Mouse (Mus musculus) embryo, embryonic 10 days (tissue): ENCODE measurements around the gene Smc6.
A peak's percentile ranks its signal among the peaks of the same experiment; 100 is the strongest.

Experiments
- DNase-seq: peaks from one replicate; pipeline ENCODE4 v3.0.0-alpha.2; 2015; ENCODE audit warnings: low spot score

The Smc6 gene

DNA sequence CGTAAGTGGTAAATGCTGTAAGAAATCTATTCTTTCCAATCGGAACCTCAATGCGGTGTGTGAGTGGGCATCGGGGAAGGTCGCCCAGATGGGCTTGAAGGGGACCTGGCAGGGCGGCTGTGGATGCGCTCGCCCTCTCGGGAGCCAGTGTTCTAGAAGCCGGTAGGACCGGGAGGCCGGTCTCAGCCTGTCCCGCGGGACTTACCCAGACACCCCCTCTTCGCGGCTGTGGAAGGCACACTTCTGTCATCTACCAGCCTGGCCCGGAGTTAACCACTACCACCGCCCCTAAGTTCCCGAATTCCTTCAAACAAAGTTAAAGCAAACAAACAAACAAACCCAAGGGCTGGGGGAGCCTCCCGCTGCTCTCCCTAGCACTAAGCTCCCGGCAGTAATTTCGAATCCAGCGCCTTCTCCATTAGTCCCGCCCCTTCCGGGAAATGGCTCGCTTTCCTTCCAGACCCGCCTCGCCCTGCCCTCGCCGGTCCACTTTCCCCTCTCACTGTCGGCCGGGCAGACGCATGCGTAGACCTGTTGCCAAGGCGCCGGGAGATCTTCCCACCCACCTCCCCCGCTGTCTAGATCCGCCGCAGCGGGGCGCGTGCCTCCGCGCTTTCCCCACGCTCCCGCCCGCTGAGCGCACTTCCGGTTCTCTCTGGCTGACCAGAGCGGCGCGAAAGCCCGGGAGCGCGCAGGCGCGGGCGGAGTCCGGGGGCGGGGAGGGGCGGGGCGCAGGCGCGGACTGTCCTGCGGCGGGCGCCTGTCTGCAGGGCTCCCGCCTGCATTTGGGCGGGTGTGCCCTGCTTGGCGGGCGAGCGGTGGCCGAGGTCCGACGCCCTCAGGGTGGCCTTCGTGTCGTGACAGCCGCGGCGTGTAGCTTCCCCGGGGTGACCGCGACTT lies at the start of gene Smc6, which contains the start of gene Gen1:
Smc6 (plus strand) TSS at position 505 of the 900 bp plus-strand sequence.
Gen1 (minus strand) TSS at position 420 of the 900 bp plus-strand sequence.
- DNase-seq: peak; percentile 97

GRCm38 (mm10) chr12:11216454-11216853 lies 49.2 kb upstream of the Smc6 start:
- no peak for DNase-seq

GRCm38 (mm10) chr12:11217726-11218250 lies 47.9 kb upstream of the Smc6 start:
- no peak for DNase-seq

DNA sequence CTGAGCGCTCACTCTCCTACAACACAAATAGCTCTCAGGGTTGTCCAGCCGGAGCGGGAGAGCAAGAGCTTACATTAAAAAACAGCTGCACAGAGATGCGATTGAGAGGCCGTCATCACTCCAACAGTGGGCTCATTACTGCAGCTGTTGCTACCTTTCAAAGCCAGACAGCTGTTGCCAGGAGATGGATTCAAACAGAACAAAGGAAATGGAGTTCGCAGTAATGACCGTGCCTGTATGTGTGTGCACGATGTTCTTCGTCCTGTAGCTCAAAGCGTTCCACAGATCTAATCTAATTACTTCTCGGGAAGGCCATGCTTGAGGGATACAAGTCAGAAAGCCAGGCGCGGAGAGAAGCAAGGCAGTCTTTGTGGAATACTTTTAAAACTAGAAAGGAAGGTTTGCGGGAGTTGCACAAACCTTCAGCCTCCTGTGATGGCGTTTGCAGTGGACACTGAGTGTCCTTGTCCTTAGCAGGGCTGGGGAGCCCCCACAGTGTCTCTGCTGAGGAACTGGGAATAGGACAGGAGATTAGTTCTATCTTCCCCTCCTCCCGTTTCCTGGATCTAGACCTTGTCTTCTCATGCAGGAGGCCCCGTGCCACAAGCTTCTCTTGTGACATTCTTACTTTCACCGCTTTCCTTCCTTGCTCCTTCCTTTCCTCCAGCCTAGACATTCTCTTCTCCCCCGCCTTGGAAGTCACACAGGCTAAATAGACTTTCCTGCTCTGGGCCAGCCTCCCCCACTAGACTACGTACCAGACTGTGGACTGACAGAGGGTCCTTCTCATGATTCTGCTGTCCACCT lies 44.0 kb upstream of the Smc6 start:
- peak; percentile 49 for DNase-seq

DNA sequence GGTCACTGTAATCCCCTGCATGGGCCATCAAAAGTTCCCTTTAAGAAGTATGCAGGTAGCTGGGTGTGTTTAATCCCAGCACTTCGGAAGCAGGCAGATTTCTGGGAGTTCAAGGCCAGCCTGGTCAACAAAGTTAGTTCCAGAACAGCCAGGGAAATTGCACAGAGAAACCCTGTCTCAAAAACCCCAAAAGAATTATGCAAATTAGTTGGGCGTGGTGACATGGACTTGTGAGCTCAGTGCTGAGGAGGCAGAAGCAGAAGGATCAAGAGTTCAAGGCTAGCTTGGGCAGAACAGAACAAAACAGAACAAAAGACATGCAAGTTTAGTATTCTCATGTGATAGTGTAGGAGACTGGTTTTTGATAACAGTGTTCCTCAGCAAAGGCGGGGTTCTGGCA lies 43.1 kb upstream of the Smc6 start:
- DNase-seq: no peak

- no peak for DNase-seq
These were observed 42.6 kb upstream of the Smc6 start for GRCm38 (mm10) chr12:11223090-11223489.

DNA sequence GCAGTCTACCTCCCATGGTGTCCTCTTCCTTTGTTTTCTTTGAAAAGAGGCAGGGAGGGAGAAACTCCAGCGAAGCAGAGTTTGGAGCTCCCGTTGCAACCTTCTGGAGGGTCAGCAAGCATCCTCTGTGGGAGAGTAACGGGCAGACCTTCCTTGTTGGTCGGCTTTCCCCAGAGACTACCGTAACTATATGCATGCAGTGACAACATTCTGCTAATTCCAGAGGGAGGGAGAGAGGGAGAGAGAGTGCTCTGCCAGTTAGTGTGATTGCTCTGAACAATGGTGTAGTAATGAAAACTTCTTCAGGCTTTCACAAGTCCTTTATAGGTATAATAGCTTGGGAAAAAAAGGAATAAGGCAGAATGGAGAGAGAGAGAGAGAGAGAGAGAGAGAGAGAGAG lies 41.0 kb upstream of the Smc6 start:
- peak; percentile 35 for DNase-seq

DNA sequence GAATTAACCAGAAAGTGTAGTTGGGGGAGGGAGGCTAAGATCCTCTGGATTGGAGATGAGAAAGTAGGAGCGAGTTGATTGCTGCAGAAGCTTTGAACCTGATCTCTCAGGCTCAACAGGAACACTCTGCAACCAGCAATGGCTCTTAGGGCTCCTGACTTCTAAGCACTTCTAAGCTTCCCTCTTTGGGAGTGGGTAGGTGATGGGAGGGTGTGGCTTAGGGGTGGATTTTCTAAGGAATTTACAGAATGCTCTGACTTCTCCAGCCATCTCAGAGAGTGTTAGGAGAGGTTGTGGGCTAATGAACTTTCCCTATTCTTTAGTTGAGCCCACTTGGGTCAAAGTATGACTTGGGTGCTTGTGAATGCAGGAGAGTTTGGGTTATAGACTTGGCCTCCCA lies 39.6 kb upstream of the Smc6 start:
- no peak for DNase-seq

GRCm38 (mm10) chr12:11226529-11227268 lies 39.0 kb upstream of the Smc6 start:
- no peak for DNase-seq

- DNase-seq: no peak
These were observed 35.4 kb upstream of the Smc6 start for GRCm38 (mm10) chr12:11230267-11230666.

- no peak for DNase-seq
These were observed 29.7 kb upstream of the Smc6 start for GRCm38 (mm10) chr12:11235996-11236395.

GRCm38 (mm10) chr12:11247460-11247859 lies 18.2 kb upstream of the Smc6 start:
- DNase-seq: no peak

DNA sequence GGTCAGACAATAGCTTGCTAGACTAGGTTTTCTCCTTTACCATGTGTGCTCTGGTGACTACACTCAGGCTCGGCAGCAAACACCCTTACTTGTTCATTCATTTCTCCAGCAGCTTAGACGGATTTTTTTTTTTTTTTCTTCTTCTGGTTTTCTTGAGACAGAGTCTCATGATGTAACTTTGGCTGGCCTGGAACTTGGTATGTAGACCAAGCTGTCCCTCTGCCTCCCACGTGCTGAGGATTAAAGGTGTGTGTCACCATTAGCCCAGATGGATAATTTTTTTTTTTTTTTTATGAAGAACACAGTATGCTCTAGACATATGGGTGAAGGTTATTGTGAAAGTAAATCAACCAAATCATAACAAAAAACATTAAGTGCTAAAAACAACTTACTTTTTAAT lies 15.4 kb upstream of the Smc6 start:
- no peak for DNase-seq

DNA sequence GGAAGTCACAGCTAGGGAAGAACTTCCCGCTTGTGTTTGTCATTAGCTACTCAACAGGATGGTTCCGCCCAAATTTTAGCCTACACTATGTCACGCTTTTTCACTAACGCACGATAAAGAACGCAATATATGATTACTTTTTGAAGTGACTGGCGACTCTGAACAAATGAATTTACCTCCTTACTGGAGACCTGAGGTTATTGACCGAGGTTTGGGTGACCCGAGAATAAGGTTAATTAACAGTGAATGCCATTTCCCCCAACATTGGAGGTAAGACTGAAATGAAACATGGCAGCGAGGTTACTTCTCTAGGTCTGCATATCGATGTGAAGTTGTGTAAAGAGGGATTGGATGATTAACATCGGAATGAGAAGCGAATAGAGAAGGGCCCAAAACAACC lies 791 bp upstream of the Smc6 start:
- peak; percentile 27 for DNase-seq

- peak; percentile 32 for DNase-seq
These were observed 748 bp downstream of the Smc6 start for GRCm38 (mm10) chr12:11266282-11266985.

DNA sequence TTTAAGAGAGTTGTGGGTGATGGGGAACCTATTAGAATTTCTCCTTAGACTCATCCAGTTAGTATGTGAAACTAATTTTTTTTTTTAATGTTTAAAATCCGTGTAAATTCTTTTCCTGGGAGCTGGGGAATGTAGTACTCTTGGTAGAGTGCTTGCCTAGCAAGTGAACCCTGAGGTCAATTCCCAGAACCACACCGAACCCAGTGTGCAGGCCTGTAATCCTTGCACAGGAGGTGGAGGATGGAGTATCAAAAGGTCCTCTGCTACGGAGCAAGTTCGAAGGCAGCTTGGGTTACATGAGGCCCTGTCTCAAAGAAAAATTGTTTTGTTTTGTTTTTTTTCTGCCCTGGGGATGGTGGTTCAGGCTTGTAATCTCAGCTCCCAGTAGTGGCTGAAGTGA lies 1.3 kb downstream of the Smc6 start:
- peak; percentile 31 for DNase-seq

GRCm38 (mm10) chr12:11272568-11272967 lies 6.9 kb downstream of the Smc6 start:
- DNase-seq: no peak

GRCm38 (mm10) chr12:11273185-11273584 lies 7.5 kb downstream of the Smc6 start:
- DNase-seq: no peak

DNA sequence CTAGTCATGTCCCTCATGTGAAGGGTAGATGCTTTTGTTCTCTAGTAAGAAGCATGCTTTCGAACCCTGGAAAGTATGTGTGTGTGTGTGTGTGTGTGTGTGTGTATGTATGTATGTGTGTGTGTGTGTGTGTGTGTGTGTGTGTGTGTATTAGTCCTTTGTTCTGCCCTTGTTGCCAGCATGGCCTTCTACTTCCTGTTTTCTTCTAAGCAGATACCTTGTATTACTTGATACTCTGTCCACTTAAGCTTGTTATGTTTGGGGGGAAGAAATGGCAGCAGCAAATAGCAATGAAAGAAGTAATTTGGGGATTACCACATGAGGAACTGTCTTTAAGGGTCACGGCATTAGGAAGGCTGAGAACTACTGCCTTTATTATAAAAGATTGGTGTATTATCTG lies 10.9 kb downstream of the Smc6 start:
- no peak for DNase-seq

DNA sequence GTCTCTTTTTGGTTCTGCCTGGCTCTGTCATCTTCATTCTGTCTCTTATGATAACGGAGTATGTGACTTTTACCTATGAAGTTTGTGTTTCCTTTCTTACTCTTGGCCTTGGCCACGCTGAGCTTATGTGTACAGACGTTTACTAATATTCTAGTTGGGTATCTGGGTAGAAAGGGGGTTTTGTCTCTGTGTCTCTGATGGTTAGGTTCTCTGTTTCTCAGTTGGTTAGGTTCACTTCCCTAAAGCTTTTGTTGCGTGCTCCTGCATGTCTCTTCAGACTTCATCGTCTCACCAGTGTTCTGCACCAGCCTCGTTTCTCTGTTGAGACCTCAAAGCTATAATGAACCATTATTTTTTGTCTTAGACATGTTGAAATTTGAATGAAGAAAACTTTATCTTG lies 11.5 kb downstream of the Smc6 start:
- DNase-seq: no peak

- no peak for DNase-seq
These were observed 14.2 kb downstream of the Smc6 start for GRCm38 (mm10) chr12:11279886-11280285.
